ENCODE assay signal across 12 mouse cellular contexts in genomic region chr19:45438928-45439846, GRCm38 (mm10).
A peak's percentile ranks its signal among the peaks of the same experiment; 100 is the strongest.
DNase-seq lines count a peak whose midpoint lies in the region; ATAC-seq and TF ChIP-seq lines count a peak whose summit lies in the region.
"Had no signal": no experiment of that assay in that cellular context is flagged by ENCODE, and none has a peak within 500 bp of the region (broad histone marks: within the 10 kb centered on the region; RNA-seq: fewer than 3 reads in every experiment).

No protein-coding gene starts in this region.

- H3K27me3 ChIP-seq in lung, postnatal 0 days (replicated peaks; ENCODE audit: insufficient read depth, low read length) = no peaks in the 10 kb centered on the region
- H3K27me3 ChIP-seq: forebrain, embryonic 12.5 days; lung, embryonic 15.5 days had no signal

- DNase-seq in gastrocnemius, adult 2 months = no peak
- DNase-seq in gastrocnemius, adult 18-20 months (ENCODE audit: low spot score) = no peak
- DNase-seq in lung, postnatal 0 days (ENCODE audit: low spot score) = peak; percentile 52
- DNase-seq in lung, postnatal 36 days = no peak
- DNase-seq in MN1 (ENCODE audit: low spot score) = peak; percentile 20
- DNase-seq in retina, postnatal 1 day = peak; percentile 31
- no peak for DNase-seq in yolk sac, embryonic 10.5 days (ENCODE audit: low spot score)
- no peak for DNase-seq in left cerebral cortex, postnatal 14 days (ENCODE audit: low spot score in 2 of 2)
- DNase-seq: kidney, adult 8-10 months had no signal

- no peak for TF ChIP-seq EP300 in lung, postnatal 0 days (IDR thresholded peaks at IDR 0.05)

- TF ChIP-seq CTCF in gastrocnemius, adult 2 months (IDR thresholded peaks at IDR 0.05) = peak; percentile 39
- TF ChIP-seq CTCF in lung, postnatal 0 days (IDR thresholded peaks at IDR 0.05) = peak; percentile 56

- no peak overlapping the region for H3K4me3 ChIP-seq in gastrocnemius, adult 2 months
- no peak overlapping the region for H3K4me3 ChIP-seq in lung, postnatal 0 days (ENCODE audit: low read depth, low read length)
- H3K4me3 ChIP-seq: forebrain, embryonic 12.5 days; heart, embryonic 10.5 days; lung, embryonic 15.5 days had no signal

- ATAC-seq in lung, postnatal 0 days = no peak

- H3K36me3 ChIP-seq in lung, postnatal 0 days (ENCODE audit: insufficient read depth, low read length) = no peaks in the 10 kb centered on the region
- H3K36me3 ChIP-seq: forebrain, embryonic 12.5 days; heart, embryonic 10.5 days; lung, embryonic 15.5 days had no signal

- peak overlapping the region; percentile 81 for H3K27ac ChIP-seq in gastrocnemius, adult 2 months
- no peak overlapping the region for H3K27ac ChIP-seq in lung, postnatal 0 days (ENCODE audit: low read length)
- H3K27ac ChIP-seq: forebrain, embryonic 12.5 days; heart, embryonic 10.5 days; lung, embryonic 15.5 days had no signal

- H3K9ac ChIP-seq in lung, postnatal 0 days (replicated peaks; ENCODE audit: low read depth) = no peak overlapping the region
- H3K9ac ChIP-seq: forebrain, embryonic 12.5 days; lung, embryonic 15.5 days had no signal

- intact Hi-C loops in gastrocnemius, adult 2 months (cut with DNase I) = loop anchor here (2.0 to 5.0 kb wide), 2 partner anchors 103 to 206 kb away; no protein-coding TSS in a partner anchor
- intact Hi-C loops in left cerebral cortex, postnatal 14 days (cut with DNase I) = no loop called here

- H3K4me1 ChIP-seq in lung, postnatal 0 days (ENCODE audit: insufficient read depth, low read depth, low read length) = no peaks in the 10 kb centered on the region
- H3K4me1 ChIP-seq: lung, embryonic 15.5 days had no signal

- 72% methylated on average over 6 of the region's 6 CpGs for WGBS in lung, postnatal 0 days

- no peaks in the 10 kb centered on the region for H3K9me3 ChIP-seq in lung, postnatal 0 days (ENCODE audit: low read length)
- H3K9me3 ChIP-seq: forebrain, embryonic 12.5 days; heart, embryonic 10.5 days; lung, embryonic 15.5 days had no signal

- H3K4me2 ChIP-seq in lung, postnatal 0 days (replicated peaks; ENCODE audit: low read depth, low read length) = no peak overlapping the region
- H3K4me2 ChIP-seq: forebrain, embryonic 12.5 days; lung, embryonic 15.5 days had no signal

Comparison
In these comparisons a context has a peak if more than half of its experiments do, and no peak if none do; other contexts are left out.
1. DNase-seq: peak in lung, postnatal 0 days (single experiment), MN1 (single experiment) and retina, postnatal 1 day (single experiment); none in gastrocnemius, adult 2 months (single experiment), gastrocnemius, adult 18-20 months (single experiment), lung, postnatal 36 days (single experiment), yolk sac, embryonic 10.5 days (single experiment) and left cerebral cortex, postnatal 14 days (0 of 2).